Mouse (Mus musculus) spleen, postnatal 36 days (tissue): ENCODE measurements at regions not wholly inside any gene's neighbourhood (a gene's known extent, or its start where the extent isn't known, plus 50 kb on each side); places are given as distances from the start of the nearest gene placed in this dataset.

Experiments
- DNase-seq, 2 experiments: peaks; one replicate each; pipeline ENCODE4 v3.0.0; 2022; ENCODE audit warnings: low spot score in 2 of 2, mixed read lengths in 1 of 2

GRCm38 (mm10) chr3:39933372-39933771 lies 597.7 kb upstream of the Intu start:
- DNase-seq = no peak

- DNase-seq = no peak
Measured at GRCm38 (mm10) chr3:39937719-39938278, 593.3 kb upstream of the Intu start.

GRCm38 (mm10) chr3:39944581-39944980 lies 586.5 kb upstream of the Intu start:
- no peak for DNase-seq

GRCm38 (mm10) chr3:39952103-39952502 lies 579.0 kb upstream of the Intu start:
- no peak for DNase-seq

GRCm38 (mm10) chr3:39952556-39952955 lies 578.5 kb upstream of the Intu start:
- DNase-seq = no peak

- no peak for DNase-seq
Measured at GRCm38 (mm10) chr3:39961836-39962640, 569.0 kb upstream of the Intu start.

GRCm38 (mm10) chr3:39965431-39965830 lies 565.7 kb upstream of the Intu start:
- no peak for DNase-seq

GRCm38 (mm10) chr3:39966390-39966789 lies 564.7 kb upstream of the Intu start:
- no peak for DNase-seq

- DNase-seq = no peak
Measured at GRCm38 (mm10) chr3:39976937-39977336, 554.1 kb upstream of the Intu start.

- DNase-seq = no peak
Measured at GRCm38 (mm10) chr3:39978916-39979679, 552.0 kb upstream of the Intu start.

- no peak for DNase-seq
Measured at GRCm38 (mm10) chr3:39982656-39983055, 548.4 kb upstream of the Intu start.

GRCm38 (mm10) chr3:39987710-39988109 lies 543.4 kb upstream of the Intu start:
- DNase-seq = no peak

- no peak for DNase-seq
Measured at GRCm38 (mm10) chr3:39998628-39999027, 532.5 kb upstream of the Intu start.

- DNase-seq = no peak
Measured at GRCm38 (mm10) chr3:39999846-40000245, 531.2 kb upstream of the Intu start.

GRCm38 (mm10) chr3:40002838-40003237 lies 528.2 kb upstream of the Intu start:
- no peak for DNase-seq

- DNase-seq = no peak
Measured at GRCm38 (mm10) chr3:40010051-40010450, 521.0 kb upstream of the Intu start.

- DNase-seq = no peak
Measured at GRCm38 (mm10) chr3:40021682-40022081, 509.4 kb upstream of the Intu start.

- no peak for DNase-seq
Measured at GRCm38 (mm10) chr3:40027713-40028112, 503.4 kb upstream of the Intu start.

GRCm38 (mm10) chr3:40036177-40036576 lies 494.9 kb upstream of the Intu start:
- DNase-seq = no peak

- no peak for DNase-seq
Measured at GRCm38 (mm10) chr3:40049721-40050120, 481.4 kb upstream of the Intu start.

- no peak for DNase-seq
Measured at GRCm38 (mm10) chr3:40058281-40058680, 472.8 kb upstream of the Intu start.

- no peak for DNase-seq
Measured at GRCm38 (mm10) chr3:40058719-40059420, 472.2 kb upstream of the Intu start.
